Mouse (Mus musculus): ENCODE measurements at regions not wholly inside any gene's neighbourhood (a gene's known extent, or its start where the extent isn't known, plus 50 kb on each side); places are given as distances from the start of the nearest gene placed in this dataset.

DNA sequence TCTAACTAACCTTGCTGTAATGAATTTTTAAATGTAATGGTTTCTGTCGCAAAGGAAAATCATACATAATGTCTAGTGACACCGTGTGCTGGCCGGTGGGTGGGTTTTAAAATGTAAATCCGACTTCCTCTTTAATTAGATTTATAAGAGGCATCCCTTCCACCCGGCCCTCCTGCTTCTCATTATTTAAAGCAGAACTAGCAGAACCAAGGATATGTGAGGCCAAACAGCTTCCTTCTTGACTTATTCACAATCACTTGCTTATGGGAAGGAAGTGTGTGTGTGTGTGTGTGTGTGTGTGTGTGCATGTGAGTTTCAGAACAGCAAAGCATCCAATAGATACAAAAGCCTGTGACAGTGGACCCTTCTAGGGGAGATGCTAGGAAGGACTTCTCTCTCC is 189.1 kb upstream of the Irx3 start:
- no peaks in the 10 kb centered on the region for H3K79me3 ChIP-seq (ENCODE audit: low read depth)
- H3K4me3 ChIP-seq (ENCODE audit: insufficient read depth, poor library complexity, severe bottlenecking) = no peak overlapping the region
- TF ChIP-seq MYOG (IDR thresholded peaks at IDR 0.05; ENCODE audit: control insufficient read depth, extremely low read depth, insufficient read length) = no peak
- no peak for TF ChIP-seq CEBPB (IDR thresholded peaks at IDR 0.05; ENCODE audit: low read depth)
- TF ChIP-seq CTCF (IDR thresholded peaks at IDR 0.05; ENCODE audit: control insufficient read depth, insufficient read depth, insufficient read length) = no peak
- no peak for TF ChIP-seq FOSL1 (IDR thresholded peaks at IDR 0.05; ENCODE audit: insufficient read depth, low read length, poor library complexity, severe bottlenecking)
- no peak for TF ChIP-seq MYOD1 (IDR thresholded peaks at IDR 0.05; ENCODE audit: control insufficient read depth, insufficient read length, low read depth)
- TF ChIP-seq MAX (IDR thresholded peaks at IDR 0.05) = no peak
- no peak for TF ChIP-seq USF1 (IDR thresholded peaks at IDR 0.05; ENCODE audit: low read depth)
- H3K36me3 ChIP-seq (ENCODE audit: control insufficient read depth, insufficient read depth) = no peaks in the 10 kb centered on the region
- H3K27me3 ChIP-seq (ENCODE audit: control insufficient read depth, insufficient read depth, insufficient read length) = no peaks in the 10 kb centered on the region
- no peak overlapping the region for H3ac ChIP-seq (ENCODE audit: control insufficient read depth, insufficient read length, low read depth)
- H3K79me2 ChIP-seq (ENCODE audit: control insufficient read depth, insufficient read depth) = no peaks in the 10 kb centered on the region

DNA sequence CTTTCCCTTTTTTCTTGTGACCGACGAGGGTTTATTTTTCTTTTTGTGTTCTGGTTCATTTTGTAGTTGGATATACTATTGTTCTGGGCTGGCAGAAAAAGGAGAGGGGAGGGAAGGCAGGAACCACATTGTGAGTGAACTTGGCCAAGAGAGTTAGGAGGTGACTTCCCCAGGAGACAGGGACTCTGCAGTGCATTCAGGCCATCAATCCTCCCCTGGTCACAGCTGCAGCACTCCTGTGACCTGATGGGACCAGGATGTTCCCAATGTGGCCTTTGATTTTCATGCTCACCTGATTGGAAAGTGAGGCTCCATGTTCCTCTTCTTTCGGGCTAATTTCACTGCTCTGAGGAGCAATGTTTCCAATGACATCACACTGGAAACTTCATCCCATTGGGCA is 188.2 kb upstream of the Irx3 start:
- Histone ChIP-seq H3ac (ENCODE audit: control insufficient read depth, insufficient read length, low read depth) (no peak overlapping the region), H3K27me3 (ENCODE audit: control insufficient read depth, insufficient read depth, insufficient read length) (no peaks in the 10 kb centered on the region), H3K79me2 (ENCODE audit: control insufficient read depth, insufficient read depth) (no peaks in the 10 kb centered on the region), H3K36me3 (ENCODE audit: control insufficient read depth, insufficient read depth) (no peaks in the 10 kb centered on the region), H3K79me3 (ENCODE audit: low read depth) (no peaks in the 10 kb centered on the region), H3K4me3 (ENCODE audit: insufficient read depth, poor library complexity, severe bottlenecking) (no peak overlapping the region)
- TF ChIP-seq MYOG (IDR thresholded peaks at IDR 0.05; ENCODE audit: control insufficient read depth, extremely low read depth, insufficient read length) (no peak), USF1 (IDR thresholded peaks at IDR 0.05; ENCODE audit: low read depth) (no peak), MAX (IDR thresholded peaks at IDR 0.05) (no peak), CEBPB (IDR thresholded peaks at IDR 0.05; ENCODE audit: low read depth) (no peak), MYOD1 (IDR thresholded peaks at IDR 0.05; ENCODE audit: control insufficient read depth, insufficient read length, low read depth) (no peak), FOSL1 (IDR thresholded peaks at IDR 0.05; ENCODE audit: insufficient read depth, low read length, poor library complexity, severe bottlenecking) (no peak), CTCF (IDR thresholded peaks at IDR 0.05; ENCODE audit: control insufficient read depth, insufficient read depth, insufficient read length) (no peak)

DNA sequence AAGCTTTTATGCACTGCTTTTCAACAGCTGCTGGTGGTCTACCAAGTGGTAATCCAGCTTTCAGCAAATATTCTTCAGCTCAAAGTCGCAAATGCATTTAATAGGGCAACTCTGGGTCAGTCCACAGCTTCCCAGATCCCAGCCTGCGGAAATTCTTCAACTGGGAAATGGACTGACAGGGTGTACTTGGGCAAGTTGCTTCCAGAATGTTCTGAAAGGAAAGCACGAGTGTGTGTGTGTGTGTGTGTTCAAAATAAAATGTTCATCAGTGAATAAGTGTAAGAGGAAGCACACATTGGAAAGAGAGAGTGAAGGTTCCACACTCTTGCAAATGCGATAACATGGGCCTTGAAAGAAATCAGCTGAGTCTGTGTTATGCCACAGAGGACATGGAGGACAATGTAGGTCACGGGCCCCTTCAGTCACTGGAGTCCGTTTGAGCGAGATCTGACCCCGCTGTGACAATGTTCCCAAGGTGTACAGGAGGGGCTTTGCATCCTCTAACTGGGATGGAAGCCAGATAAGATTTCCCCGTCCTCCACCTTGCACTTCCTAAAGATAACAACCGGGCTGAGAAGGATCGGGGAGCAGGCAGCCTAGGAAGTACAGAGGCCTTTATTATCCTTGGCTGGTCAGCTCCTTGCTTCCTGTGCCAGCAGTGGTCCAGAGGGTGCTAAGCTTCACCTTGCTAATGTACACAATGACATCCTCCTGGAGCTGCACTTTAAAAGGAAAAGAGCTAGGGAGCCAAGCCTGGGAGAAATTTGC is 187.2 kb upstream of the Irx3 start:
- H3K27me3 ChIP-seq (ENCODE audit: control insufficient read depth, insufficient read depth, insufficient read length) = no peaks in the 10 kb centered on the region

DNA sequence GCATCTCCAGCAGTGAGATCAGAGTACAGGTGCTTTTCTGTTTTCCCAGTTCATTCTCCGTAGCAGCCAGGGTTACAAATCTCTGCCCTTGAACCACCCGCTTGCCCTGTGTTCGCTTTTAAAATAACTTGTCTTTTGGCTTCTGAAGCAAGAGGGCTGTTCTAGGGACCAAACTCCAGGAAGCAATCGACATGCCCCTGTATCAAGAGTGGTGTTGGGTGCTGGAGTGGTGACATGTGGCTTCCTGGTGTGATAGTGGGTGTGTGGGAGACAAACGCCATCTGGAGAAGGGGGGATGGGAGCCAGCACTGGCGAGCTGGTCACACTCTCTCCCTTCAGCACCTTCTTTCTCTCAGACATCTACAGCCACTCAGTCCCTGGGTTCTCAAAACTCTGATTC is 186.0 kb upstream of the Irx3 start:
- Histone ChIP-seq H3K4me3 (ENCODE audit: insufficient read depth, poor library complexity, severe bottlenecking) (no peak overlapping the region), H3ac (ENCODE audit: control insufficient read depth, insufficient read length, low read depth) (no peak overlapping the region), H3K36me3 (ENCODE audit: control insufficient read depth, insufficient read depth) (no peaks in the 10 kb centered on the region), H3K27me3 (ENCODE audit: control insufficient read depth, insufficient read depth, insufficient read length) (no peaks in the 10 kb centered on the region), H3K79me2 (ENCODE audit: control insufficient read depth, insufficient read depth) (no peaks in the 10 kb centered on the region), H3K79me3 (ENCODE audit: low read depth) (no peaks in the 10 kb centered on the region)
- TF ChIP-seq MAX (IDR thresholded peaks at IDR 0.05) (no peak), FOSL1 (IDR thresholded peaks at IDR 0.05; ENCODE audit: insufficient read depth, low read length, poor library complexity, severe bottlenecking) (no peak), MYOD1 (IDR thresholded peaks at IDR 0.05; ENCODE audit: control insufficient read depth, insufficient read length, low read depth) (no peak), MYOG (IDR thresholded peaks at IDR 0.05; ENCODE audit: control insufficient read depth, extremely low read depth, insufficient read length) (no peak), CTCF (IDR thresholded peaks at IDR 0.05; ENCODE audit: control insufficient read depth, insufficient read depth, insufficient read length) (no peak), USF1 (IDR thresholded peaks at IDR 0.05; ENCODE audit: low read depth) (no peak), CEBPB (IDR thresholded peaks at IDR 0.05; ENCODE audit: low read depth) (no peak)

More for the DNA sequence above, 187.2 kb upstream of the Irx3 start:
- TF ChIP-seq USF1 (IDR thresholded peaks at IDR 0.05; ENCODE audit: low read depth) = no peak
- TF ChIP-seq FOSL1 (IDR thresholded peaks at IDR 0.05; ENCODE audit: insufficient read depth, low read length, poor library complexity, severe bottlenecking) = no peak
- no peak for TF ChIP-seq CTCF (IDR thresholded peaks at IDR 0.05; ENCODE audit: control insufficient read depth, insufficient read depth, insufficient read length)
- no peak for TF ChIP-seq MAX (IDR thresholded peaks at IDR 0.05)
- no peak for TF ChIP-seq MYOD1 (IDR thresholded peaks at IDR 0.05; ENCODE audit: control insufficient read depth, insufficient read length, low read depth)
- TF ChIP-seq CEBPB (IDR thresholded peaks at IDR 0.05; ENCODE audit: low read depth) = no peak
- no peak for TF ChIP-seq MYOG (IDR thresholded peaks at IDR 0.05; ENCODE audit: control insufficient read depth, extremely low read depth, insufficient read length)
- Histone ChIP-seq H3K79me3 (ENCODE audit: low read depth) (no peaks in the 10 kb centered on the region), H3ac (ENCODE audit: control insufficient read depth, insufficient read length, low read depth) (no peak overlapping the region), H3K4me3 (ENCODE audit: insufficient read depth, poor library complexity, severe bottlenecking) (no peak overlapping the region), H3K79me2 (ENCODE audit: control insufficient read depth, insufficient read depth) (no peaks in the 10 kb centered on the region), H3K36me3 (ENCODE audit: control insufficient read depth, insufficient read depth) (no peaks in the 10 kb centered on the region)

DNA sequence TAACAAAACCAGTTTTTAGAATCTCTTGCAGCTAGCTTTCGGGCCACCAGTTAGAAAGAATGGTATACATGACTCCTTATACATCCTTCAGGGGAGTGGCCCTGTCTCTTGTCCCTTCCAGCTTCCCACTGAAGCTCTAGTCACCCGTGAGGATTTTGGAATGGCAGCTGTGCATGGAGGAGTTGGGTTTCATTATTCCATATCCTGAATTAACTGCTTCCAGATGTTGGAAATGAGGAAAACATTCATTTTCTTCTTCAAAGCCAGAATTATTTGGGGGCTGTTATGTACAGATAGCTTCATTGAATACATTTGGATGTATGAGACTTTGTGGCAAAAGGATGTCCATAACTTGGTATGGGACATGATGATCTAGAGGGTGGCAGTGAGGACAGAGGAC is 181.3 kb upstream of the Irx3 start:
- TF ChIP-seq FOSL1 (IDR thresholded peaks at IDR 0.05; ENCODE audit: insufficient read depth, low read length, poor library complexity, severe bottlenecking) = no peak
- TF ChIP-seq MYOG (IDR thresholded peaks at IDR 0.05; ENCODE audit: control insufficient read depth, extremely low read depth, insufficient read length) = no peak
- TF ChIP-seq MAX (IDR thresholded peaks at IDR 0.05) = no peak
- no peak for TF ChIP-seq CTCF (IDR thresholded peaks at IDR 0.05; ENCODE audit: control insufficient read depth, insufficient read depth, insufficient read length)
- TF ChIP-seq CEBPB (IDR thresholded peaks at IDR 0.05; ENCODE audit: low read depth) = no peak
- no peak for TF ChIP-seq USF1 (IDR thresholded peaks at IDR 0.05; ENCODE audit: low read depth)
- TF ChIP-seq MYOD1 (IDR thresholded peaks at IDR 0.05; ENCODE audit: control insufficient read depth, insufficient read length, low read depth) = no peak
- no peak overlapping the region for H3ac ChIP-seq (ENCODE audit: control insufficient read depth, insufficient read length, low read depth)
- no peaks in the 10 kb centered on the region for H3K79me2 ChIP-seq (ENCODE audit: control insufficient read depth, insufficient read depth)
- no peaks in the 10 kb centered on the region for H3K36me3 ChIP-seq (ENCODE audit: control insufficient read depth, insufficient read depth)
- no peaks in the 10 kb centered on the region for H3K27me3 ChIP-seq (ENCODE audit: control insufficient read depth, insufficient read depth, insufficient read length)
- no peak overlapping the region for H3K4me3 ChIP-seq (ENCODE audit: insufficient read depth, poor library complexity, severe bottlenecking)
- H3K79me3 ChIP-seq (ENCODE audit: low read depth) = no peaks in the 10 kb centered on the region

All from C2C12 (cell line).